Mouse (Mus musculus): Measurements from ENCODE around the gene Ift74.
"Not testable (repeated sequence)": the region's sequence is repeated elsewhere in the genome, so short reads cannot be mapped to it uniquely, and the experiment has no call there.

Gene Ift74

GRCm38 (mm10) chr4:94613972-94614626 is at the start of gene Ift74:
Gene Ift74, plus strand, starts transcription at chr4:94614491.
- DNase-seq (ENCODE audit: low spot score in 2 of 2) = peak; percentile 84 to 91

- DNase-seq (ENCODE audit: low spot score in 2 of 2) = no peak
Measured at GRCm38 (mm10) chr4:94572677-94573076, 41.6 kb upstream of the Ift74 start.

- no peak for DNase-seq (ENCODE audit: low spot score in 2 of 2)
Measured at GRCm38 (mm10) chr4:94591765-94592381, 22.4 kb upstream of the Ift74 start.

GRCm38 (mm10) chr4:94592709-94593108 is 21.6 kb upstream of the Ift74 start:
- no peak for DNase-seq (ENCODE audit: low spot score in 2 of 2)

- no peak for DNase-seq (ENCODE audit: low spot score in 2 of 2)
Measured at GRCm38 (mm10) chr4:94601395-94601794, 12.9 kb upstream of the Ift74 start.

GRCm38 (mm10) chr4:94602496-94603030 is 11.7 kb upstream of the Ift74 start:
- DNase-seq (ENCODE audit: low spot score in 2 of 2) = peak; percentile 1 to 21

- DNase-seq (ENCODE audit: low spot score in 2 of 2) = peak; percentile 83 to 91
Measured at GRCm38 (mm10) chr4:94603031-94603629, 11.2 kb upstream of the Ift74 start, which contains the start of gene Plaa. Gene Plaa, minus strand, starts transcription at chr4:94603244.

- DNase-seq (ENCODE audit: low spot score in 2 of 2) = no peak
Measured at GRCm38 (mm10) chr4:94604452-94605019, 9.8 kb upstream of the Ift74 start.

- no peak for DNase-seq (ENCODE audit: low spot score in 2 of 2)
Measured at GRCm38 (mm10) chr4:94605591-94605990, 8.7 kb upstream of the Ift74 start.

GRCm38 (mm10) chr4:94610339-94610738 is 4.0 kb upstream of the Ift74 start:
- no peak for DNase-seq (ENCODE audit: low spot score in 2 of 2)

GRCm38 (mm10) chr4:94614627-94615006 is 326 bp downstream of the Ift74 start:
- no peak for DNase-seq (ENCODE audit: low spot score in 2 of 2)

- no peak for DNase-seq (ENCODE audit: low spot score in 2 of 2)
Measured at GRCm38 (mm10) chr4:94620077-94620476, 5.8 kb downstream of the Ift74 start.

GRCm38 (mm10) chr4:94643141-94643540 is 28.9 kb downstream of the Ift74 start:
- DNase-seq (ENCODE audit: low spot score in 2 of 2) = no peak

- no peak for DNase-seq (ENCODE audit: low spot score in 2 of 2)
Measured at GRCm38 (mm10) chr4:94649920-94650319, 35.6 kb downstream of the Ift74 start, which contains the start of gene Lrrc19. Gene Lrrc19, minus strand, starts transcription at chr4:94650144.

GRCm38 (mm10) chr4:94650426-94651175 is 36.3 kb downstream of the Ift74 start:
- not testable (repeated sequence) for DNase-seq (ENCODE audit: low spot score in 2 of 2)

- peak in 1 of 2 experiments; percentile 1 for DNase-seq (ENCODE audit: low spot score in 2 of 2)
Measured at GRCm38 (mm10) chr4:94669718-94670117, 55.4 kb downstream of the Ift74 start.

- DNase-seq (ENCODE audit: low spot score in 2 of 2) = no peak
Measured at GRCm38 (mm10) chr4:94680662-94681061, 66.4 kb downstream of the Ift74 start.

GRCm38 (mm10) chr4:94681181-94681580 is 66.9 kb downstream of the Ift74 start:
- no peak for DNase-seq (ENCODE audit: low spot score in 2 of 2)

- no peak for DNase-seq (ENCODE audit: low spot score in 2 of 2)
Measured at GRCm38 (mm10) chr4:94682029-94682428, 67.7 kb downstream of the Ift74 start.

GRCm38 (mm10) chr4:94683305-94683704 is 69.0 kb downstream of the Ift74 start:
- DNase-seq (ENCODE audit: low spot score in 2 of 2) = no peak

GRCm38 (mm10) chr4:94689804-94690203 is 75.5 kb downstream of the Ift74 start:
- DNase-seq (ENCODE audit: low spot score in 2 of 2) = not testable (repeated sequence)

- DNase-seq (ENCODE audit: low spot score in 2 of 2) = no peak
Measured at GRCm38 (mm10) chr4:94691078-94691477, 76.8 kb downstream of the Ift74 start.

All from cerebellum, postnatal 4 days (tissue).